Mouse (Mus musculus): Measurements from ENCODE around the gene Ldlrad3. TPM values are rescaled to one million over a fixed set of nuclear protein-coding genes. Genes with fewer than 3 reads are reported as not detected.
A peak's percentile ranks its signal among the peaks of the same experiment; 100 is the strongest.

Gene Ldlrad3
- polyA plus RNA-seq, 1 experiment from 2014 or later: 30.0 TPM

DNA sequence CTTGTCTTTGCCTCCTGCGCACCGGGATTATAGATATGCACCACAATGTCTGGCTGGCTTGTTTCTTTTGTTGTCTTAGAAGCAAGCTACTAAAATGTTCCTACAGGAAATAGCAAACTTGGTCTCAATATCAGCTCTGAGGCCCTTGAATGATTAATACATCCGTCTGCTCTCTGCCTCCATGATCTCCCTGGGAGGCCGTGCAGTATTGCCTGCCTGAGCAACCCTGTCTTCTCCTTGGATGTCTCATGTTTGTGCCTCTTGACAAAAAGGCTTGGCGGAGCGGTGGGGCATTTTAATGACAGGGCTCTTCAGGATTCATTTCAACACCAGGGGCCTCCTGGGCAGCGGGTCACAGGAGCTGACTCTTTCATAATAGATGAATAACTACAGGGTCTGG is 219.0 kb downstream of the Ldlrad3 start:
- no peak overlapping the region for H3K4me3 ChIP-seq (ENCODE audit: low read depth, low read length)
- no peak overlapping the region for H3K27ac ChIP-seq (ENCODE audit: low read depth, low read length)
- no peaks in the 10 kb centered on the region for H3K36me3 ChIP-seq (ENCODE audit: control insufficient read depth, insufficient read depth, low read length)
- 33% methylated on average over 7 of the region's 7 CpGs for WGBS
- no peaks in the 10 kb centered on the region for H3K9me3 ChIP-seq (ENCODE audit: control insufficient read depth, low read length)
- no peak for ATAC-seq (ENCODE audit: low read depth)
- H3K27me3 ChIP-seq (ENCODE audit: control insufficient read depth, insufficient read depth, low read length): no peaks in the 10 kb centered on the region
- peaks cover 10% of the 10 kb centered on the region for H3K4me1 ChIP-seq (ENCODE audit: control insufficient read depth, insufficient read depth, low read length)
- H3K4me2 ChIP-seq (ENCODE audit: low read depth, low read length): no peak overlapping the region
- H3K9ac ChIP-seq (replicated peaks; ENCODE audit: low read depth, low read length): no peak overlapping the region

- Histone ChIP-seq H3K27ac (ENCODE audit: low read depth, low read length) (no peak overlapping the region; the same call in 1 of the 2 replicates), H3K36me3 (ENCODE audit: control insufficient read depth, insufficient read depth, low read length) (no peaks in the 10 kb centered on the region), H3K27me3 (ENCODE audit: control insufficient read depth, insufficient read depth, low read length) (no peaks in the 10 kb centered on the region), H3K4me3 (ENCODE audit: low read depth, low read length) (no peak overlapping the region), H3K9ac (replicated peaks; ENCODE audit: low read depth, low read length) (no peak overlapping the region), H3K4me2 (ENCODE audit: low read depth, low read length) (no peak overlapping the region), H3K9me3 (ENCODE audit: control insufficient read depth, low read length) (no peaks in the 10 kb centered on the region), H3K4me1 (ENCODE audit: control insufficient read depth, insufficient read depth, low read length) (peaks cover 20% of the 10 kb centered on the region)
- no peak for ATAC-seq (ENCODE audit: low read depth)
- 56% methylated on average over 4 of the region's 4 CpGs for WGBS
Measured at GRCm38 (mm10) chr2:101966017-101966416, 220.2 kb downstream of the Ldlrad3 start.

DNA sequence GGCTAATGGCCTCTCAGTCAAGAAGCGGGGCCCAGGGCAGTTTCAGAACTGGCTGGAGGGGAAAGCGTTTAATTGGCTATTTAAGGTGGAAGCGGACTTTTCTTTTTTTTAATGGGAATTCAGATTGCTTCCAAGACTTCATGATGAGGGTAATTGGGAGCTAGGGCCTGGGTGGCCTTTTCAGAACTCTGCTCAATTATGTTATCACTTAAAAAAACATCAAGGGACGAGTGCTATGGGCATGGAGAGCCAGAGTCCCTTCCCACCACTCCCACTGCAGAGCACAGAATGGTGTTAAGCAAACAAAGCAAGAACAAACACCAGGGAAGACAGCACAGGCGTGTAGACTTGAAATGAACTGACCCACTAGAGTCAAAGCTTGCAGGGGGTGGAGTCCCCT is 220.7 kb downstream of the Ldlrad3 start:
- Histone ChIP-seq H3K36me3 (ENCODE audit: control insufficient read depth, insufficient read depth, low read length) (no peaks in the 10 kb centered on the region), H3K4me2 (ENCODE audit: low read depth, low read length) (no peak overlapping the region), H3K4me3 (ENCODE audit: low read depth, low read length) (no peak overlapping the region), H3K27ac (ENCODE audit: low read depth, low read length) (no peak overlapping the region), H3K9me3 (ENCODE audit: control insufficient read depth, low read length) (no peaks in the 10 kb centered on the region), H3K27me3 (ENCODE audit: control insufficient read depth, insufficient read depth, low read length) (no peaks in the 10 kb centered on the region), H3K9ac (replicated peaks; ENCODE audit: low read depth, low read length) (no peak overlapping the region), H3K4me1 (ENCODE audit: control insufficient read depth, insufficient read depth, low read length) (peaks cover 25% of the 10 kb centered on the region)
- no peak for ATAC-seq (ENCODE audit: low read depth)
- WGBS: 27% methylated on average over 5 of the region's 5 CpGs

DNA sequence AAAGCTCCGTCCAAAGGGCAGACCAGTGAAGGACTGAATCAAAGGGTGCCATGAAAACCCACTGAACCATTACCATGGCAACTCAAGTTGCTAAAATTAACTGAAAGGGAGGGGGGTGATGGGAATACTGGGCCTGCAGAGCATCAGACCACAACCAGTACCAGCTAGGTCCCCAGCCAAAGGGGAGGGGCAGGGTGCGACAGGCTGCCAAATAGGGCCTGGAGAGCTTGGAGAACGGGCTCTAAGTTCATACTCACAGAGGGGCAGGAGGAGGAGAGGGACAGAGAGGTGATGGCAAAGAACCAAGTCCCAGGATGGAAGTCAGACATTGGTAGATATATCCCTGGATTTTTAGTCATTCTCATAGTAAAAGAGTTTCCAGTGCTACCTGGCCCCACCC is 222.8 kb downstream of the Ldlrad3 start:
- WGBS: 65% methylated on average over 3 of the region's 3 CpGs
- ATAC-seq (ENCODE audit: low read depth): no peak
- Histone ChIP-seq H3K4me1 (ENCODE audit: control insufficient read depth, insufficient read depth, low read length) (peaks cover 29% of the 10 kb centered on the region), H3K27me3 (ENCODE audit: control insufficient read depth, insufficient read depth, low read length) (no peaks in the 10 kb centered on the region), H3K4me3 (ENCODE audit: low read depth, low read length) (no peak overlapping the region), H3K9me3 (ENCODE audit: control insufficient read depth, low read length) (no peaks in the 10 kb centered on the region), H3K4me2 (ENCODE audit: low read depth, low read length) (no peak overlapping the region), H3K36me3 (ENCODE audit: control insufficient read depth, insufficient read depth, low read length) (no peaks in the 10 kb centered on the region), H3K9ac (replicated peaks; ENCODE audit: low read depth, low read length) (no peak overlapping the region), H3K27ac (ENCODE audit: low read depth, low read length) (no peak overlapping the region)

- no peak; the same call in 1 of the 2 replicates for ATAC-seq (ENCODE audit: low read depth)
- no peak overlapping the region for H3K4me2 ChIP-seq (ENCODE audit: low read depth, low read length)
- H3K4me1 ChIP-seq (ENCODE audit: control insufficient read depth, insufficient read depth, low read length): peaks cover 22% of the 10 kb centered on the region
- no peak overlapping the region for H3K27ac ChIP-seq (ENCODE audit: low read depth, low read length)
- H3K4me3 ChIP-seq (ENCODE audit: low read depth, low read length): no peak overlapping the region
- no peaks in the 10 kb centered on the region for H3K36me3 ChIP-seq (ENCODE audit: control insufficient read depth, insufficient read depth, low read length)
- H3K27me3 ChIP-seq (ENCODE audit: control insufficient read depth, insufficient read depth, low read length): no peaks in the 10 kb centered on the region
- 68% methylated on average over 7 of the region's 7 CpGs for WGBS
- H3K9me3 ChIP-seq (ENCODE audit: control insufficient read depth, low read length): no peaks in the 10 kb centered on the region
- no peak overlapping the region for H3K9ac ChIP-seq (replicated peaks; ENCODE audit: low read depth, low read length)
Measured at GRCm38 (mm10) chr2:101962349-101962748, 223.8 kb downstream of the Ldlrad3 start.

- no peaks in the 10 kb centered on the region for H3K36me3 ChIP-seq (ENCODE audit: control insufficient read depth, insufficient read depth, low read length)
- H3K27ac ChIP-seq (ENCODE audit: low read depth, low read length): peak overlapping the region; percentile 60
- no peak overlapping the region for H3K9ac ChIP-seq (replicated peaks; ENCODE audit: low read depth, low read length)
- no peak for ATAC-seq (ENCODE audit: low read depth)
- WGBS: 47% methylated on average over 1 of the region's 1 CpGs
- no peaks in the 10 kb centered on the region for H3K27me3 ChIP-seq (ENCODE audit: control insufficient read depth, insufficient read depth, low read length)
- H3K4me3 ChIP-seq (ENCODE audit: low read depth, low read length): no peak overlapping the region
- H3K4me1 ChIP-seq (ENCODE audit: control insufficient read depth, insufficient read depth, low read length): peaks cover 18% of the 10 kb centered on the region
- no peak overlapping the region for H3K4me2 ChIP-seq (ENCODE audit: low read depth, low read length)
- no peaks in the 10 kb centered on the region for H3K9me3 ChIP-seq (ENCODE audit: control insufficient read depth, low read length)
Measured at GRCm38 (mm10) chr2:101961391-101961790, 224.8 kb downstream of the Ldlrad3 start.

- Histone ChIP-seq H3K9ac (replicated peaks; ENCODE audit: low read depth, low read length) (no peak overlapping the region), H3K27ac (ENCODE audit: low read depth, low read length) (peak overlapping the region; percentile 60), H3K27me3 (ENCODE audit: control insufficient read depth, insufficient read depth, low read length) (no peaks in the 10 kb centered on the region), H3K4me1 (ENCODE audit: control insufficient read depth, insufficient read depth, low read length) (peaks cover 24% of the 10 kb centered on the region), H3K9me3 (ENCODE audit: control insufficient read depth, low read length) (no peaks in the 10 kb centered on the region), H3K4me2 (ENCODE audit: low read depth, low read length) (no peak overlapping the region), H3K36me3 (ENCODE audit: control insufficient read depth, insufficient read depth, low read length) (no peaks in the 10 kb centered on the region), H3K4me3 (ENCODE audit: low read depth, low read length) (no peak overlapping the region)
- peak; percentile 44; the same call in 1 of the 2 replicates for ATAC-seq (ENCODE audit: low read depth)
- WGBS: 46% methylated on average over 8 of the region's 8 CpGs
Measured at GRCm38 (mm10) chr2:101960658-101961057, 225.5 kb downstream of the Ldlrad3 start.

DNA sequence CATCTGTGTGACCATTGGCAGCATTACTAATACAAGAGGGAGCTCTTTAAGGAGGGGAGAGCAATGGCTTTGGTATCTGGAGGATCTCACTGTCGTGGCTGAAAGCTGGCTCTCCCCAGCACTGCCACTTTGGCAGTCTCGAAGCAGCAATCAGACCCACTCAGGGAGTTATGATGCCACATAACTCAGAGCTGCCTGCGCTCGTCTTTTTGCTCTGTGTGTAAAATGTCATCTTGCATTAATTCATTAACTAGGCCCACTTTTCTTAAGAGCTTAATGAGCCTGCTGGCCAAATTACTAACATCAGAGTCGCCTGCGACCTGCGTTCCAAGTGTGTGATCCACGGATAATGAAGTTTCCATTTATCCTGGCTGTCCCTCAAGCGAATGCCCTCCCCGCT is 230.1 kb downstream of the Ldlrad3 start:
- Histone ChIP-seq H3K4me1 (ENCODE audit: control insufficient read depth, insufficient read depth, low read length) (peaks cover 16% of the 10 kb centered on the region), H3K27me3 (ENCODE audit: control insufficient read depth, insufficient read depth, low read length) (no peaks in the 10 kb centered on the region), H3K9ac (replicated peaks; ENCODE audit: low read depth, low read length) (no peak overlapping the region), H3K4me2 (ENCODE audit: low read depth, low read length) (no peak overlapping the region), H3K27ac (ENCODE audit: low read depth, low read length) (peak overlapping the region; percentile 34; the same call in 1 of the 2 replicates), H3K9me3 (ENCODE audit: control insufficient read depth, low read length) (no peaks in the 10 kb centered on the region), H3K36me3 (ENCODE audit: control insufficient read depth, insufficient read depth, low read length) (no peaks in the 10 kb centered on the region; the same call in 1 of the 2 replicates), H3K4me3 (ENCODE audit: low read depth, low read length) (no peak overlapping the region)
- peak; percentile 37; the same call in 1 of the 2 replicates for ATAC-seq (ENCODE audit: low read depth)
- 45% methylated on average over 10 of the region's 10 CpGs for WGBS

- Histone ChIP-seq H3K4me3 (ENCODE audit: low read depth, low read length) (no peak overlapping the region), H3K9me3 (ENCODE audit: control insufficient read depth, low read length) (no peaks in the 10 kb centered on the region), H3K27ac (ENCODE audit: low read depth, low read length) (no peak overlapping the region), H3K4me1 (ENCODE audit: control insufficient read depth, insufficient read depth, low read length) (peaks cover 6% of the 10 kb centered on the region; the same call in 1 of the 2 replicates), H3K36me3 (ENCODE audit: control insufficient read depth, insufficient read depth, low read length) (no peaks in the 10 kb centered on the region; the same call in 1 of the 2 replicates), H3K9ac (replicated peaks; ENCODE audit: low read depth, low read length) (no peak overlapping the region), H3K4me2 (ENCODE audit: low read depth, low read length) (no peak overlapping the region), H3K27me3 (ENCODE audit: control insufficient read depth, insufficient read depth, low read length) (no peaks in the 10 kb centered on the region)
- 89% methylated on average over 8 of the region's 8 CpGs for WGBS
- ATAC-seq (ENCODE audit: low read depth): no peak
Measured at GRCm38 (mm10) chr2:101952951-101953361, 233.2 kb downstream of the Ldlrad3 start.

Data from neural tube, embryonic 14.5 days (tissue).